Comparison of ENCODE assay signal across 8 mouse cellular contexts in the genomic region with DNA sequence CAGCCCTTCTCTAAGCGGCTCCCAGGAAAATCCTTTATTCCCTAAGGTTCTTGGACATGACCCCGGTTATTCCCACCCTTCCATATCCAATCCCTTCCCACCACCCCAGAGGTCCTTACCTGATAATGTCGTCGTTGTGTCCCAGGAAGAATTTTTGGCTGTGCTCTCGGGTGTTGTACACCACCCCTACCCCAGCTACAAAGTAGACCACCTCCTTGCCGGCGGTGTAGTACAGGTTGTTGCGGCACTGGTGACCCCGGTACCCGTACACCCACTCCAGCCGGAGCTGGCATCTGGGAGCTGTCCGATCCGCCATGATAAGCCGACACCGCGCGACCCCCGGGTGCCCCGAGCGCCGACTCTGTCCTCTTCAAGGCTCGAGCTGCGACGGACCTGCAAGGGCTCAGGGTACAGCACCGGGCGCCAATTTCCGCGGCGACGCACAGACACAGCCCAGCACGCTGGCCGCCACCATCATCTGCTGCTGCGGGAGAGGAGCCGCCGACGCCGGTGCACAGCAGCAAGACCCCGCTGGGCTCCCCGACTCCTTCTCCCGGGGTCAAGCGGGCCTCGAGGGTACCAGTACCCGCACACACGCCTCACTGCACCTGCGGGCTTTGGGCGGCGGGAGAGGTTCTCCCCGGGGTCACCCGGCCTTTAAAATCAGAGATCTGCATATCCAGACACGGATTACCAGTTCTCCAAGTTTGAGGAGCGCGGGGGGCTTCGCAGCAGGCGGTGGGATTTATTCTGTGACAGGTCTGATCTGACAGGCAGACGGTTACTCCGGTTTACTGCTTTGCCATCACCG. TPM values are rescaled to one million over a fixed set of nuclear protein-coding genes. Genes with fewer than 3 reads are reported as not detected.
DNase-seq lines count a peak whose midpoint lies in the region; ATAC-seq and TF ChIP-seq lines count a peak whose summit lies in the region.

No protein-coding gene starts in this region.

- no peaks in the 10 kb centered on the region for H3K9me3 ChIP-seq in E14TG2a.4 (ENCODE audit: low read length)
- no peaks in the 10 kb centered on the region for H3K9me3 ChIP-seq in forebrain, embryonic 13.5 days (replicated peaks)
- no peaks in the 10 kb centered on the region for H3K9me3 ChIP-seq in heart, postnatal 0 days (replicated peaks; ENCODE audit: control insufficient read depth, low read length)
- H3K9me3 ChIP-seq in liver, embryonic 15.5 days (replicated peaks) = no peaks in the 10 kb centered on the region
- no peaks in the 10 kb centered on the region for H3K9me3 ChIP-seq in neural tube, embryonic 11.5 days (ENCODE audit: control insufficient read depth, low read length)

- ATAC-seq in forebrain, embryonic 13.5 days = 0 out of 2 replicates have a peak, but pooled peaks have one; percentile 7
- ATAC-seq in heart, postnatal 0 days (ENCODE audit: insufficient read depth, low read depth) = no peak
- ATAC-seq in liver, embryonic 15.5 days (ENCODE audit: insufficient read depth) = no peak
- ATAC-seq in neural tube, embryonic 11.5 days (ENCODE audit: insufficient read depth, low FRiP score, low TSS enrichment) = peak; percentile 28

- TF ChIP-seq EP300 in heart, postnatal 0 days (IDR thresholded peaks at IDR 0.05; ENCODE audit: low read depth) = no peak

- no peaks in the 10 kb centered on the region for H3K36me3 ChIP-seq in E14TG2a.4 (ENCODE audit: insufficient read depth, low read length)
- H3K36me3 ChIP-seq in forebrain, embryonic 13.5 days (ENCODE audit: poor library complexity, severe bottlenecking) = no peaks in the 10 kb centered on the region
- no peaks in the 10 kb centered on the region for H3K36me3 ChIP-seq in heart, postnatal 0 days (replicated peaks; ENCODE audit: control insufficient read depth, insufficient read depth, low read length)
- H3K36me3 ChIP-seq in liver, embryonic 15.5 days (replicated peaks) = no peaks in the 10 kb centered on the region
- H3K36me3 ChIP-seq in neural tube, embryonic 11.5 days (ENCODE audit: control insufficient read depth, insufficient read depth, low read length) = no peaks in the 10 kb centered on the region

- H3K9ac ChIP-seq in forebrain, embryonic 13.5 days = peak overlapping the region; percentile 71
- peak overlapping the region; percentile 51 for H3K9ac ChIP-seq in heart, postnatal 0 days (replicated peaks; ENCODE audit: low read depth, low read length)
- no peak overlapping the region for H3K9ac ChIP-seq in liver, embryonic 15.5 days
- peak overlapping the region; percentile 54 for H3K9ac ChIP-seq in neural tube, embryonic 11.5 days (ENCODE audit: low read length)

- no peak for TF ChIP-seq POLR2A in bone marrow macrophage, adult 2 months (IDR thresholded peaks at IDR 0.05; ENCODE audit: borderline replicate concordance, low read depth, low read length)

- H3K4me2 ChIP-seq in forebrain, embryonic 13.5 days = peak overlapping the region; percentile 98
- H3K4me2 ChIP-seq in heart, postnatal 0 days (ENCODE audit: low read depth, low read length) = peak overlapping the region; percentile 97
- H3K4me2 ChIP-seq in liver, embryonic 15.5 days = peak overlapping the region; percentile 78
- peak overlapping the region; percentile 97 for H3K4me2 ChIP-seq in neural tube, embryonic 11.5 days (ENCODE audit: low read depth)

- peak; percentile 11 for DNase-seq in heart, postnatal 0 days (ENCODE audit: low spot score)
- peak; percentile 43 to 61 for DNase-seq in kidney, postnatal 25 days
- DNase-seq in neural tube, embryonic 11.5 days (ENCODE audit: low spot score) = peak; percentile 59
- peak; percentile 28 for DNase-seq in urinary bladder, postnatal 14 days (ENCODE audit: low spot score)

- no peak overlapping the region for H3K27ac ChIP-seq in bone marrow macrophage, adult 2 months (ENCODE audit: insufficient read depth, low read depth, low read length)
- H3K27ac ChIP-seq in forebrain, embryonic 13.5 days = no peak overlapping the region
- no peak overlapping the region for H3K27ac ChIP-seq in heart, postnatal 0 days (ENCODE audit: low read depth)
- H3K27ac ChIP-seq in liver, embryonic 15.5 days (replicated peaks) = no peak overlapping the region
- H3K27ac ChIP-seq in neural tube, embryonic 11.5 days (ENCODE audit: low read depth, low read length) = no peak overlapping the region

- peaks cover 25% of the 10 kb centered on the region for H3K27me3 ChIP-seq in E14TG2a.4 (ENCODE audit: insufficient read depth, low read length)
- H3K27me3 ChIP-seq in forebrain, embryonic 13.5 days = peaks cover 24% of the 10 kb centered on the region
- H3K27me3 ChIP-seq in heart, postnatal 0 days (ENCODE audit: control insufficient read depth, insufficient read depth, low read length) = 0 out of 2 replicates have a peak, but pooled peaks cover 13% of the 10 kb centered on the region
- peaks cover 53% of the 10 kb centered on the region for H3K27me3 ChIP-seq in liver, embryonic 15.5 days
- peaks cover 8% of the 10 kb centered on the region; the same call in 1 of the 2 replicates for H3K27me3 ChIP-seq in neural tube, embryonic 11.5 days (ENCODE audit: control insufficient read depth, insufficient read depth, low read length)

- H3K4me1 ChIP-seq in E14TG2a.4 (replicated peaks; ENCODE audit: low read depth, low read length) = peaks cover 38% of the 10 kb centered on the region
- no peaks in the 10 kb centered on the region for H3K4me1 ChIP-seq in bone marrow macrophage, adult 2 months (ENCODE audit: control insufficient read depth, insufficient read depth, low read length)
- H3K4me1 ChIP-seq in forebrain, embryonic 13.5 days = peaks cover 6% of the 10 kb centered on the region
- peaks cover 8% of the 10 kb centered on the region; the same call in 1 of the 2 replicates for H3K4me1 ChIP-seq in heart, postnatal 0 days (ENCODE audit: control insufficient read depth, insufficient read depth)
- peaks cover 8% of the 10 kb centered on the region; the same call in 1 of the 2 replicates for H3K4me1 ChIP-seq in liver, embryonic 15.5 days (replicated peaks)
- H3K4me1 ChIP-seq in neural tube, embryonic 11.5 days (ENCODE audit: control insufficient read depth, insufficient read depth, low read length) = no peaks in the 10 kb centered on the region

- under 1% methylated on average over 43 of the region's 57 CpGs for WGBS in forebrain, embryonic 13.5 days
- WGBS in heart, postnatal 0 days = 2% methylated on average over 57 of the region's 57 CpGs
- under 1% methylated on average over 57 of the region's 57 CpGs for WGBS in liver, embryonic 15.5 days (ENCODE audit: insufficient replicate concordance)
- WGBS in neural tube, embryonic 11.5 days = under 1% methylated on average over 57 of the region's 57 CpGs

- TF ChIP-seq CTCF in E14TG2a.4 (conservative IDR thresholded peaks at IDR 0.05; ENCODE audit: low read length) = no peak
- 0 out of 2 replicates have a peak, but pooled peaks have one; percentile 6 for TF ChIP-seq CTCF in bone marrow macrophage, adult 2 months (IDR thresholded peaks at IDR 0.05; ENCODE audit: low read depth, low read length)
- TF ChIP-seq CTCF in heart, postnatal 0 days (IDR thresholded peaks at IDR 0.05; ENCODE audit: low read depth) = no peak

- H3K4me3 ChIP-seq in E14TG2a.4 (replicated peaks; ENCODE audit: low read length) = peak overlapping the region; percentile 87
- H3K4me3 ChIP-seq in bone marrow macrophage, adult 2 months (ENCODE audit: insufficient read depth, low read length) = peak overlapping the region; percentile 64
- peak overlapping the region; percentile 65 for H3K4me3 ChIP-seq in forebrain, embryonic 13.5 days
- peak overlapping the region; percentile 60 for H3K4me3 ChIP-seq in heart, postnatal 0 days (ENCODE audit: low read depth, low read length)
- H3K4me3 ChIP-seq in liver, embryonic 15.5 days (replicated peaks) = peak overlapping the region; percentile 45
- peak overlapping the region; percentile 56 for H3K4me3 ChIP-seq in neural tube, embryonic 11.5 days (ENCODE audit: low read depth, low read length)

RNA-seq across cellular contexts. Expression of a gene that starts 1.4 kb away (rescaled TPM):
- polyA plus RNA-seq in bone marrow macrophage, adult 2 months (2012; ENCODE audit: insufficient read depth, insufficient read length, missing spikeins) = 2.5 and 7.6 TPM in 2 replicates
- 1.4 and 1.7 TPM in 2 replicates for polyA plus RNA-seq in forebrain, embryonic 13.5 days (2015; fragmentation: Nextera tagmentation; extraction: Ambion mirVana)
- total RNA-seq in heart, postnatal 0 days (2014; rRNA removed; ENCODE audit: low replicate concordance) = 0.77 and 10.6 TPM in 2 replicates
- polyA plus RNA-seq in heart, postnatal 0 days (2015; fragmentation: Nextera tagmentation; extraction: Ambion mirVana) = 0.33 and 0.63 TPM in 2 replicates
- polyA plus RNA-seq in liver, embryonic 15.5 days (2015; fragmentation: Nextera tagmentation; extraction: Ambion mirVana) = 0.09 TPM in 2 replicates
- 0.76 and 1.1 TPM in 2 replicates for polyA plus RNA-seq in neural tube, embryonic 11.5 days (2014; fragmentation: Nextera tagmentation; extraction: Ambion mirVana)

Comparison
In these comparisons a context has a peak if more than half of its experiments do, and no peak if none do; other contexts are left out.
1. ATAC-seq: peak in forebrain, embryonic 13.5 days (single experiment) and neural tube, embryonic 11.5 days (single experiment); none in heart, postnatal 0 days (single experiment) and liver, embryonic 15.5 days (single experiment).
2. Peak in every context shown above with its lines, with median percentiles within 50 percentile points of each other: H3K4me3 ChIP-seq, H3K4me2 ChIP-seq and DNase-seq.